Mouse (Mus musculus) layer of hippocampus, adult 11-12 months (tissue): ENCODE data around the gene Pafah1b2.

Experiments
- DNase-seq: peaks from one replicate; pipeline ENCODE4 v3.0.0; 2022; ENCODE audit warnings: low spot score

The Pafah1b2 gene

GRCm38 (mm10) chr9:45980611-45981010, 31.9 kb downstream of the Pafah1b2 start:
- no peak for DNase-seq

GRCm38 (mm10) chr9:45979778-45980177, 32.7 kb downstream of the Pafah1b2 start:
- no peak for DNase-seq

GRCm38 (mm10) chr9:45976884-45977283, 35.6 kb downstream of the Pafah1b2 start:
- no peak for DNase-seq

GRCm38 (mm10) chr9:45963577-45963976, 48.9 kb downstream of the Pafah1b2 start:
- DNase-seq: no peak

- no peak for DNase-seq
Measured at GRCm38 (mm10) chr9:45961855-45962254, 50.6 kb downstream of the Pafah1b2 start.

DNA sequence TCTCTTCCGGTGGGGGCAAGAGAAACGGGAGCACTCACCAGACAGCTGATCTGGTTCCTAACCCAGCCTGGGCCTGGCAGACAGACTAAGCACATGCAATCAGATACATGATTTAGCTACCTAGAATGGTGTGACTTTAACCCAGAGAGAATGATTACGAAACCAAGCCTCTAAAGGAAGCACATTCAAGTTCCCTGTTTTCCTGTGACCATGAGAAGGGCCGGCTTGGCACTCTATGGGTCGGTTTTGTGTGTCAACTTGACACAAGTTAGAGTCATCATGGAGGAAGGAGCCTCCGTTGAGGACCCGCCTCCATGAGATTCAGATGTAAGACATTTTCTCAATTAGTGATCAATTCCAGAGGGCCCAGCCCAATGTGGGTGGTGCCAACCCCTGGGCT, 52.8 kb downstream of the Pafah1b2 start:
- DNase-seq: no peak

- no peak for DNase-seq
Measured at GRCm38 (mm10) chr9:45958851-45959250, 53.6 kb downstream of the Pafah1b2 start.

DNA sequence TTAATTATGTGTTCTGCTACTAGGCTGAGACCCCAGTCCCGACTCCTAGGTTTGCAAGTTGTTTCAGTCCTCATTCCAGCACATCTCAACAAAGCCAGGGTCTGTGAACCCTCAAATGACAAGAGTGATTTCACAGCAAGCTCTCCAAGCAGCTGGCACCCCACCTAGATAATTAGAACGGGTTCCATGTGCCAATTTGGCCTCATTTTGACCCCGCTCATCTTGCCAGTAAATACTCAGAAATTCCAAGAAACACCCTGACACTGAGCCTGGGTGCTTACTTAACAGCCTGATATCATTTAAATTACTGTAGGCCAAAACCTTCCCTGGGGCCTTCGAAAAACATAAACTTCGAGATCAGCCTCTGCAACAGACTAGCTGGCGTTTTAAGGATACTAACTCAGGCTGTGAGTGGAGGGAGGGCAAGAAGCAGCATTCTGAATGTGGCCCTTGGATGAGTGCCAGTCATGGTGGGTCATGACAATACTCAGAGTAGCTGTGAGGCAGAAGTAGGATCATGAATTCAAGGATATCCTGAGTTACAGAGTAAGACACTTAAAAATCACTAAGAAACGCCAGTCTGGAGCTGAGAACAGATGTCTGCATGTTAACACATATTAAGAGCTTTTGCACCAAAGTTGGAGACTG, 54.3 kb downstream of the Pafah1b2 start:
- DNase-seq: no peak

- DNase-seq: peak; percentile 92
Measured at GRCm38 (mm10) chr9:45955107-45955963, 57.2 kb downstream of the Pafah1b2 start, which contains the start of gene Sidt2. Gene Sidt2, minus strand, starts transcription at chr9:45955258.

DNA sequence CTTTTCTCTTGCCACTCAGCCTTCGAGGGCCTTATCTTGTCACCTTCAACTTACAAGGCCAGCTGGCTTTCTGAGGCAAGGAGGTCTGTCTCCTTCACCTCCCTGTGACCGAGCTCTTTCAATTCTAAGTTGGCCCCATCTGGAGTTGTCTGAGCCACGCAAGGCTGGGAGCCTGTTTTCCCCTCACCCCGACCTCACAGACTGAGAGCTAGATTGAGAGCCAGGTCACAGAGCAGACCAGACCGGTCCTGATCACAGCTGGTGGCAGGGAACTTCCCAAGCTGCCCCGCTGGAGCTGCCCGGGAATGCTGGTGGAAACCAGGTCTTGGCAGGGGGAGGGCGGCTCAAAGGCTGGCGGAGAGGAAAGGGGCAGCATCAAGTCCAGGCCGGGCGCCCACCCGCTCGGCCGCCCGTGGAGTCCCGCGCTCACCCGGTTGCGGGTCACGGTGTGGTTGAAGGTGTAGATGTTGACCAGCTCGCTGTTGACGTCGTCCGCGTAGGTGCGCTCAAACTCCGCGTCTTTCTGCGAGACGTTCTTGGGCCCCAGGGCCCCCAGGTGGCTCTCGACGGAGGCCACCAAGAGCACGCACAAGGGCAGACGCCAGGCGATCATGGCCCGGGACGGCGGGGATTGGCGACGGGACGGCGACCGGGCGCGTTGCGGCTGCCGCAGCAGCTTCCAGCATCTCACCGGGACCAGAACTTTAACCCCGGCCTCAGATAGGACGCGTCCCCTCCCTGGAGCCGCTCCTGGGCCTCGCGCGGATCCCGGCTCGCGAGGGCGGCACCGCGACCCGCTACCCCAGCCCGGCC, 58.0 kb downstream of the Pafah1b2 start:
- DNase-seq: peak; percentile 43

- DNase-seq: no peak
Measured at GRCm38 (mm10) chr9:45953511-45954293, 58.8 kb downstream of the Pafah1b2 start.

DNA sequence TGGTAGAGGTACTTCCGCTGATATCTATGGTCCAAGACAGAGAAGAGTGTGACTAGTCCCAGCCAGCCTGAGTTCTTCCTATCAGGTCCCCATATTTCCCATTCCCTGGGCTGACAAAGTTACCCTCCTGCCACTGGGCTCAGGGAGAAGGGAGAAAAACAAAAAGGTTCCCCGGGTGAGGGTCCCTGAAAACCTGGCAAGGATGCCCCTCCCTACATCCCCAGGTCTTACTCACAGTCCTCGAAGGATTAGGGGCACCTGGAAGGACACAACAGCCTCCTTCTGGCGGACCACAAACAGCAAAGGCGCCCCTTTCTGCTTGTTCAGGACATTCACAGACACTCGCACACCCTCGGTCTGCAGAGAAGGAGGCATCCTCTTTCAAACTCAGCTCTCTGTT, 59.6 kb downstream of the Pafah1b2 start:
- DNase-seq: no peak

GRCm38 (mm10) chr9:45952057-45952456, 60.4 kb downstream of the Pafah1b2 start:
- DNase-seq: no peak

- DNase-seq: no peak
Measured at GRCm38 (mm10) chr9:45946872-45947183, 65.7 kb downstream of the Pafah1b2 start.

DNA sequence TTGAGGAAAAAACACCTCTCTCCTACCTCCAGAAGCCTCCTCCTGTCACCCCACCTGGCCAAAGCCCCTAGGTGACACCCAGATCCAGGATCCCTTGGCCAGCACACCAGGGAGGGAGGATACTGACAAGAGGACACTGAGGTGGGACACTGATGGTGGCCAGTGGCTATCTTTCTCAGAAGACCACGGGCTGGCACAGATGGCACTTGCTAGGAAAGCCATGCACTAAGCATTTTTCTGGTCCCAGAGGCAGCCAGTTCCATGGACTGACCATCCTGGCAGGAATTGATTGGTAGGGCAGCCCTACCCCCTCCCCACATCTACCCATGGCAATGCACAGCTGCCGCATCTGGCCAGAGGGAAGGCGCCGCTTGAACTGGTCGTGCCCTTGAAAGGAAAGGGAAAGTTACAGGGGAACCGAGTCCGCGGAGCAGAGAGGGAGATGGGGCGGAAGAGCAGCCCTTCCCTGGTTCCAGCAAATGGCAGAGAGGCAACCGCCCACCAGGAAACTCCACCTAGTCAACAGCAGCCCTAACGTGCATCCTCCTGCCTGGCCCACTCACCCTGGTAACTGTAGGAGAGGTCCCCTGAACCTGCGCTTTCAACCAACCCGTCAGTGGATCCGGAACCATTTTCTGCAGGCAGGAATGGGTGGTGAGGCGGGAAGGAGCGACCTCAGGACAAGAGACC, 66.2 kb downstream of the Pafah1b2 start:
- no peak for DNase-seq

GRCm38 (mm10) chr9:45945721-45946120, 66.8 kb downstream of the Pafah1b2 start:
- DNase-seq: no peak

GRCm38 (mm10) chr9:45944506-45945400, 67.7 kb downstream of the Pafah1b2 start:
- DNase-seq: no peak

DNA sequence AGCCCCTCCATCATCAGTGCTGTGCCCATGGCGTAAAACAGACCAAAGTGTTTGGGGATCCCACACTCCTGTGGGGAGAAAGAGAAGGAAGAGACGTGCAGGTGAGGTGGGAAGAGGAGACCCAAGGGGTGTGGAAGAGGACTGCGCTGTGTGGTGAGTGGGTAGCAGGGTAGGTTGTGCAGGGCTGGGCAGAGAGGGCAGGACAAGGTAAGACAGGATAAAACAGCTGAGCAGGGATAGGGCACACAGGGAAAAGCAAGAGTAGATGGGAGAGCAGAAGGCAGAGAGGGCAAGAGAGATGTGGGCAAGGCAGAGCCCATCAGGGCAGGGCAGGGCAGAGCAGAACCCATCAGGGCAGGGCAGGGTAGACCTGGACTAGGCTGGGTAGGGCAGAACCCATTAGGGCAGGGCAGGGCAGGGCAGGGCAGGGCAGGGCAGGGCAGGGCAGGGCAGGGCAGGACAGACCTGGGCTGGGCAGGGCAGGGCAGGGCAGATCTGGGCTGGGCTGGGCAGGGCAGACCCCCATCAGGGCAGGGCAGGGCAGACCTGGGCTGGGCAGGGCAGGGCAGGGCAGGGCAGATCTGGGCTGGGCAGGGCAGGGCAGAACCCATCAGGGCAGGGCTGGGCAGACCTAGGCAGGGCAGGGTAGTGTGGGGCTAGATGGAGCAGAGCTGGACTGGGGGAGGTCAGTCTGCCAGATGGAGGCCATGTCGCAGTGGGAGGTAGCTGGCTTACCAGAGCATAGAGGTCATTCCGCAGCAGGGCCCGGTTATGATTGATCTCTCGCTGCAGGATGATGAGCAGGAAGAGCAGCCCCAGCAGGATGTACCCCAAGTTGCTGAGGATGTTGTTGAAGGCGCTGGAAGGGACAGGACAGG, 68.6 kb downstream of the Pafah1b2 start:
- no peak for DNase-seq

- DNase-seq: no peak
Measured at GRCm38 (mm10) chr9:45942916-45943315, 69.6 kb downstream of the Pafah1b2 start.
